Mouse (Mus musculus) testis, adult 2 months (tissue): ENCODE data around the gene Glrx2.

ENCODE experiments used
- CTCF ChIP-seq: fragments of 200-500 bp; IDR thresholded peaks from 2 replicates; pipeline ENCODE4 v1.5.1; 2012; ENCODE audit warnings: low read depth, mild to moderate bottlenecking, inconsistent platforms, low read length, moderate library complexity; ENCODE audit not compliant: control insufficient read depth, insufficient read depth, insufficient replicate concordance
- POLR2A ChIP-seq: fragments of 200-500 bp; IDR thresholded peaks from 2 replicates; pipeline ENCODE4 v1.6.1; 2012; ENCODE audit warnings: low read depth, mild to moderate bottlenecking, inconsistent platforms, low read length, moderate library complexity; ENCODE audit not compliant: control insufficient read depth

GRCm38 (mm10) chr1:143788584-143789227 lies 72.6 kb downstream of the Glrx2 start:
- TF ChIP-seq POLR2A (no peak), CTCF (peak; percentile 74; the same call in 1 of the 2 replicates)
